ENCODE assay signal across 38 mouse cellular contexts in the genomic region with DNA sequence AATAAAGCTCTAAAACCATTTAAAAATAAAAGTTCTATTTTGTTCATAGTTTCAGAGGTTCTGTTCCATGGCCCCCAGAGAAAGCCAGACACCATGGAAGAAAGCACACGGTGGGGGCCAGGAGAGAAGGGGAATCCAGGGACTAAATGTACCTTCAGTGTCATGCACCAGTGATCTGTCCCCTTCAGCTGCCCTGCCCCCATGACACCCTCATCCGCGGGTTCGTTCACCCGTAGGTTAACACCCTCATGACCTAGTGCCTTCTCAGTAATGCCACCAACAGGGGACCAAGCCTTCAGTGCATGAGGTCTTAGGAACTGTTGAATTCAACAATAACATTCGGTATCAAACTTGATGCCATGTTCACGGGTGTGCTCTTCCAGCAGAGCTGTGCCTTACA. TPM values are rescaled to one million over a fixed set of nuclear protein-coding genes. Genes with fewer than 3 reads are reported as not detected.
"Had no signal": no experiment of that assay in that cellular context is flagged by ENCODE, and none has a peak within 500 bp of the region (broad histone marks: within the 10 kb centered on the region; RNA-seq: fewer than 3 reads in every experiment).

No protein-coding gene starts in this region.

- H3K27me3 ChIP-seq: heart, embryonic 12.5 days; hindbrain, embryonic 12.5 days; intestine, embryonic 15.5 days; kidney, embryonic 15.5 days; limb, embryonic 12.5 days; liver, embryonic 13.5 days; liver, embryonic 15.5 days had no signal

- DNase-seq: gastrocnemius, adult 2 months; gastrocnemius, postnatal 10 days; gastrocnemius, postnatal 25 days; heart, adult 18-20 months; heart, postnatal 10 days; heart, postnatal 4 days; liver; liver, embryonic 13.5 days had no signal

- H3K4me3 ChIP-seq: gastrocnemius, adult 2 months; heart, embryonic 10.5 days; heart, embryonic 12.5 days; hindbrain, embryonic 10.5 days; hindbrain, embryonic 12.5 days; intestine, embryonic 15.5 days; kidney, embryonic 15.5 days; layer of hippocampus, adult 2 months; left cerebral cortex, adult 2 months; limb, embryonic 10.5 days; limb, embryonic 12.5 days; liver, embryonic 13.5 days; liver, embryonic 15.5 days had no signal

- H3K27ac ChIP-seq: gastrocnemius, adult 2 months; heart, embryonic 10.5 days; hindbrain, embryonic 10.5 days; hindbrain, embryonic 12.5 days; hindbrain, embryonic 14.5 days; intestine, embryonic 15.5 days; kidney, embryonic 15.5 days; kidney, postnatal 0 days; layer of hippocampus, adult 2 months; left cerebral cortex, adult 2 months; limb, embryonic 10.5 days; limb, embryonic 12.5 days; liver, embryonic 13.5 days; liver, embryonic 15.5 days had no signal

- H3K4me2 ChIP-seq: heart, embryonic 12.5 days; hindbrain, embryonic 12.5 days; hindbrain, embryonic 14.5 days; intestine, embryonic 15.5 days; kidney, embryonic 15.5 days; limb, embryonic 12.5 days; liver, embryonic 11.5 days; liver, embryonic 13.5 days; liver, embryonic 15.5 days had no signal

- ATAC-seq: forebrain, embryonic 16.5 days; hindbrain, embryonic 16.5 days; inflammation-experienced regulatory T-cells, adult 6 months; intestine, embryonic 15.5 days; intestine, postnatal 0 days had no signal

- H3K4me1 ChIP-seq: heart, embryonic 10.5 days; hindbrain, embryonic 12.5 days; intestine, embryonic 15.5 days; kidney, embryonic 15.5 days; limb, embryonic 10.5 days; limb, embryonic 12.5 days; liver, embryonic 13.5 days; liver, embryonic 15.5 days had no signal

- H3K9ac ChIP-seq: heart, embryonic 12.5 days; hindbrain, embryonic 12.5 days; hindbrain, embryonic 14.5 days; intestine, embryonic 15.5 days; kidney, embryonic 15.5 days; limb, embryonic 12.5 days; liver, embryonic 13.5 days; liver, embryonic 15.5 days had no signal

- H3K36me3 ChIP-seq: heart, embryonic 10.5 days; heart, embryonic 12.5 days; hindbrain, embryonic 10.5 days; hindbrain, embryonic 12.5 days; intestine, embryonic 15.5 days; kidney, embryonic 15.5 days; limb, embryonic 10.5 days; limb, embryonic 12.5 days; liver, embryonic 13.5 days; liver, embryonic 15.5 days had no signal

- H3K9me3 ChIP-seq: heart, embryonic 10.5 days; heart, embryonic 12.5 days; hindbrain, embryonic 10.5 days; hindbrain, embryonic 12.5 days; intestine, embryonic 15.5 days; kidney, embryonic 15.5 days; limb, embryonic 10.5 days; limb, embryonic 12.5 days; liver, embryonic 13.5 days; liver, embryonic 15.5 days had no signal

RNA-seq across cellular contexts. Expression of a gene that starts 43.5 kb away (rescaled TPM):
- total RNA-seq: gastrocnemius, adult 2 months; gastrocnemius, postnatal 10 days; gastrocnemius, postnatal 25 days; gastrocnemius, postnatal 4 days; granulocyte monocyte progenitor cell, adult 5-6 weeks; heart, adult 18-20 months; heart, adult 8-10 months; heart, postnatal 10 days; heart, postnatal 25 days; heart, postnatal 4 days; layer of hippocampus, adult 2 months; layer of hippocampus, postnatal 10 days; layer of hippocampus, postnatal 25 days; left cerebral cortex, adult 2 months; left cerebral cortex, postnatal 14 days; left cerebral cortex, postnatal 36 days had no signal
- polyA plus RNA-seq: forebrain, embryonic 16.5 days; frontal cortex, adult 2 months; heart, embryonic 10.5 days; heart, embryonic 12.5 days; heart, embryonic 14.5 days; heart, embryonic 16.5 days; hindbrain, embryonic 10.5 days; hindbrain, embryonic 12.5 days; hindbrain, embryonic 14.5 days; hindbrain, embryonic 16.5 days; inflammation-experienced regulatory T-cells, adult 6 months; intestine, embryonic 15.5 days; intestine, postnatal 0 days; kidney, embryonic 15.5 days; kidney, postnatal 0 days; limb, embryonic 10.5 days; limb, embryonic 12.5 days; limb, embryonic 14.5 days; liver, embryonic 11.5 days; liver, embryonic 13.5 days; liver, embryonic 15.5 days had no signal

RNA-seq across cellular contexts. Expression of a gene that starts 44.8 kb away (rescaled TPM):
- total RNA-seq: gastrocnemius, adult 2 months; gastrocnemius, postnatal 10 days; gastrocnemius, postnatal 25 days; gastrocnemius, postnatal 4 days; granulocyte monocyte progenitor cell, adult 5-6 weeks; heart, adult 18-20 months; heart, adult 8-10 months; heart, postnatal 10 days; heart, postnatal 25 days; heart, postnatal 4 days; left cerebral cortex, adult 2 months had no signal
- polyA plus RNA-seq: forebrain, embryonic 16.5 days; heart, embryonic 10.5 days; heart, embryonic 12.5 days; heart, embryonic 14.5 days; heart, embryonic 16.5 days; hindbrain, embryonic 10.5 days; hindbrain, embryonic 12.5 days; hindbrain, embryonic 14.5 days; hindbrain, embryonic 16.5 days; inflammation-experienced regulatory T-cells, adult 6 months; intestine, embryonic 15.5 days; intestine, postnatal 0 days; kidney, embryonic 15.5 days; kidney, postnatal 0 days; limb, embryonic 10.5 days; liver, embryonic 11.5 days; liver, embryonic 13.5 days; liver, embryonic 15.5 days had no signal

RNA-seq across cellular contexts. Expression of a gene that starts 46.8 kb away (rescaled TPM):
- total RNA-seq: gastrocnemius, adult 2 months; gastrocnemius, postnatal 10 days; gastrocnemius, postnatal 25 days; gastrocnemius, postnatal 4 days; granulocyte monocyte progenitor cell, adult 5-6 weeks; heart, adult 18-20 months; heart, adult 8-10 months; heart, postnatal 10 days; heart, postnatal 25 days; heart, postnatal 4 days; layer of hippocampus, adult 2 months; layer of hippocampus, postnatal 10 days; layer of hippocampus, postnatal 25 days; left cerebral cortex, adult 2 months; left cerebral cortex, postnatal 14 days; left cerebral cortex, postnatal 36 days had no signal
- polyA plus RNA-seq: forebrain, embryonic 16.5 days; frontal cortex, adult 2 months; heart, embryonic 10.5 days; heart, embryonic 12.5 days; heart, embryonic 14.5 days; heart, embryonic 16.5 days; hindbrain, embryonic 10.5 days; hindbrain, embryonic 12.5 days; hindbrain, embryonic 14.5 days; hindbrain, embryonic 16.5 days; inflammation-experienced regulatory T-cells, adult 6 months; intestine, embryonic 15.5 days; intestine, postnatal 0 days; kidney, embryonic 15.5 days; kidney, postnatal 0 days; limb, embryonic 10.5 days; limb, embryonic 12.5 days; limb, embryonic 14.5 days; liver, embryonic 11.5 days; liver, embryonic 13.5 days; liver, embryonic 15.5 days had no signal
